Mouse (Mus musculus): ENCODE measurements at regions not wholly inside any gene's neighbourhood (a gene's known extent, or its start where the extent isn't known, plus 50 kb on each side); places are given as distances from the start of the nearest gene placed in this dataset.
"Not testable (repeated sequence)": the region's sequence is repeated elsewhere in the genome, so short reads cannot be mapped to it uniquely, and the experiment has no call there.

DNA sequence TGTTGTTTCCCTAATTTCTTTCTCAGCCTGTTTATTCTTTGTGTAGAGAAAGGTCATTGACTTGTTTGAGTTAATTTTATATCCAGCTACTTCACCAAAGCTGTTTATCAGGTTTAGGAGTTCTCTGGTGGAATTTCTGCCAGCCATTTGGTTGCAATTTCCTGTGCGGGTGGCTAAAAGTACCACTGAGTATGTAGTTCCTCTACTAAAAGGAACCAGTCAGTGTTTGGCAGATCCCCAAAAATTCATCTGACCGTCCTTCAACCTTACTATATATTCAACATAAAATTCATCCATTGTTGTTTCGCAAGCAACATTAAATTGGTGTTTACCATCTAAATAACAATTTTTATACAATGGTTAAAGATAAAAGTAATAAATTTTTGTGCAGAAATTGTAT lies 710.2 kb upstream of the Brinp3 start:
- not testable (repeated sequence) for ATAC-seq (ENCODE audit: low TSS enrichment)

DNA sequence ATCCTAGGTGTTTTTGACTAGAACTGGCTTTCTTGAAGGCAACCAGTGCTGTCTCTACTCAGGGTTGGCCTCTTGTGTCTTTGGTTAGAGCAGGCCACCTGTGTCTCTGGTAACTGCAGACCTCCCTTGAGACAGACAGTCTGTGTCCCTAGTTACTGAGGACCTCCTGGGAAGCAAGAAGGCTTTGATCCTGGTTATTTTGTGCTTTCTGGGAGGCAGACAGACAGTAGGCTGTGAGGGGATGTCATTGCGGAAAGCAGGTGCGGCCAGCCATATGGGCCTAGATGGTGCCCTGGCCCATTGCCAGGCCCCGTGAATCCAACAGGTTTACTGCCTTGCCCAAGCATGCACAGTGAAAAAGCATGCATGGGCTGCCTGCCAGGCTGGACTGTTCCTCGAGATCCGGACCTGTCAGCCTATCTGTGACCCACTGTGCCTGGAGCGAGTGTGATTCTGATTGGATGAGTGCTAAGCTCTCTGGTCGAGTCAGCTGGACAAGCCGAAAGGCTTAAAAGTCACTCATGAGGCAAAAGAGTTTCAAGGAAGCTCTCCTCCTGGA lies 688.1 kb upstream of the Brinp3 start:
- ATAC-seq (ENCODE audit: low TSS enrichment) = no peak

DNA sequence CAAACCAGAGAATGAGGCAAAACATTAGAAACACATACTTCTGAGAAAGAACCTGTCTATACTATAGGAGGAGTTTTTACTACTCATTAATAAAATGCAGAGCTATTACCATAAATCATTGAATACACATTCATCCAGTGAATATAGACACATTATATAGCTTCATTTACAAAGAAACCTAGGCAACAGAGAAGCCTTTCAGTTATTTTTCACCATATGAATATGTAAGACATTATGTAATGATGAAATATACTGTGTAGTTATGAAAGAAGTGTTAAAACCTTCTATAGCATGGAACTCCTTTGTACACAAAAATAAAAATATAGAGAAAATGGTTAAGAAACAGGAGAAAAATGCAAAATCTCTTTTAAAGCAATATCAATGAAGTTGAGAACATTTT lies 647.5 kb upstream of the Brinp3 start:
- peak; percentile 98 for ATAC-seq (ENCODE audit: low TSS enrichment)

All from frontal cortex, adult (tissue).